Mouse (Mus musculus) frontal cortex, postnatal 14 days (tissue): ENCODE measurements around the gene Kif1b.

Experiments used
- DNase-seq, 2 experiments: peaks; one replicate each; pipeline ENCODE4 v3.0.0; 2022; ENCODE audit warnings: low spot score in 2 of 2

Gene Kif1b

DNA sequence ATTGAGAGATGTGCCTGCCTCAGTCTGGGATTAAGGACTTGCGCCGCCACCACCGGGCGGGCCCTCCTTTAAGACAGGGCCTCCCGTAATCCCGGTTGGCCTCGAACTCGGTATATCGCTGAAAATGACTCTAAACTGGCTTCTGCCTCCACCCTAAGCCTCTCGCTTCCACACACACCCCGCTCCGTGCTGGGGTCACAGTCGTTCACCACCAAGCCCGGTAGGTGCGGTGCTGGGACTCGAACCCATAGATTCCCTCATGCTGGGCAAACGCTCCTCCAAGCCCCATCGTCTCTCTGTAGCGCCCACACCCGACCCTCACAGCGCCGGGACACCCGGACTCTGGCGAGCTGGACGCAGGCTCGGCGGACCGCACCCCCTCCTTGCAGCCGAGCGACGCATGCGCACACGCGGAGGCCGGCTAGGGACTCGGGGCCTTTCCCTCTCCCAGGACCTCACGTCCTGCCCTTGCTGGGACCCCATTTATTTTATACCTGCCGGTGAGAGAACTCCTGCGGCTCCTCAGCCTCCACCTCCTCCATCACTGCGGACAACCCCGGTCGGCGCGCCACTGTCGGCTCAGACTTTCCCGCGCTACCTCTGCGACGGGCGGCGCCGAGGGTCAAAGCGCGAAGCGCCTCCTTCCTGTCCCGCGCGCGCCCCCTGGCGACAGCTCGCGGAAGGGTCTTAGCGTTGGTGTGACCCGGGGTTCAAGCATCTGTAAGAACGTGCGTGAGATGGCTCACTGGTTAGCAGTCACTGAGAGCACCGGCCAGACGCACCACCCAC is 170.3 kb downstream of the Kif1b start, which contains the start of gene Cenps:
Cenps (minus strand) TSS at position 648 of the 789 bp plus-strand sequence.
- DNase-seq = peak; percentile 79 to 85

DNA sequence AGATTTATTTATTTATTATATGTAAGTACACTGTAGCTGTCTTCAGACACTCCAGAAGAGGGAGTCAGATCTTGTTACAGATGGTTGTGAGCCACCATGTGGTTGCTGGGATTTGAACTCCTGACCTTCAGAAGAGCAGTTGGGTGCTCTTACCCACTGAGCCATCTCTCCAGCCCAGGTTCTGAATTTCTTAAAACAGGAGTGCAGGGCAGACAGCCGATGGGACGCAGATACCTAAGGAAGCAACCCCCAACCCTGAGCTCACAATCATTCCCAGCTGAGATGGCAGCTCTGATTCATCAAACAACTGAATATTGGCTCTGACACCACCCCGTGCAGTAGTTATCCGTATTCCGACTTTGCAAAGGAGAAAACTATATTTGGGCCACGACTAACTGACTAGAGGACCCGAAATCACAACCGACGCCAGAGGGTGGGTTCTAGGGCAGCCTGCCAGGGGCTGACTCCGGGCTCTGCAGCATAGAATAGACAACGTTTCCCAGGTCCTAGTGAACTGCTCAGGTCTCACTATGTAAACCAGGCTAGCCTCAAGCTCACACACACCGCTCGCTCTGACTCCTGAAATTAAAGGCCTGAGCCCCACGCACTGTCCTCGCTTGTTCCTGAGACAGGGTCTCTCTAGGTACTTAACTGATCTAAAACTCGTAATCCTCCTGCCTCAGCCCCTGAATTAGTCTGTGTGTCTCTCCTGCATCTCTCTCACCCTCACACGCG is 171.2 kb downstream of the Kif1b start:
- DNase-seq = no peak

DNA sequence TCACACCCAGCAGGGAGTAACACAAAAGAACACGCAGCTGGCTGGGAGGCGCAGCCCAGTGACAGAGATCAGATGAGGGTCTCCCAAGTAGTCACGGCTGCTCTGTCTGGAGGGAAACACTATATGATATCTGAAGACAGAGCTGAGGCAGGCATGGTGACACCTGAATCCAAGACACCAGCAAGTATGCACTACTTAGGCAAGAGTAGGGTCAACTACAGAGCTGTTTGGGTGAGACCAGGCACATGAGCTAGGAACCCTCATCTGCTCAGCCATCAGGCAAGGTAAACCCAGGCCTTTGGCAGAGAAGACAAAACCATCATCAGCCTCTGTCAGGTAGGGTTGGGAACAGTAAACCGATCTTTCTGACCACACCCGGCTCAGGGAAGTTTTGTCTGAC is 174.1 kb downstream of the Kif1b start:
- no peak for DNase-seq

DNA sequence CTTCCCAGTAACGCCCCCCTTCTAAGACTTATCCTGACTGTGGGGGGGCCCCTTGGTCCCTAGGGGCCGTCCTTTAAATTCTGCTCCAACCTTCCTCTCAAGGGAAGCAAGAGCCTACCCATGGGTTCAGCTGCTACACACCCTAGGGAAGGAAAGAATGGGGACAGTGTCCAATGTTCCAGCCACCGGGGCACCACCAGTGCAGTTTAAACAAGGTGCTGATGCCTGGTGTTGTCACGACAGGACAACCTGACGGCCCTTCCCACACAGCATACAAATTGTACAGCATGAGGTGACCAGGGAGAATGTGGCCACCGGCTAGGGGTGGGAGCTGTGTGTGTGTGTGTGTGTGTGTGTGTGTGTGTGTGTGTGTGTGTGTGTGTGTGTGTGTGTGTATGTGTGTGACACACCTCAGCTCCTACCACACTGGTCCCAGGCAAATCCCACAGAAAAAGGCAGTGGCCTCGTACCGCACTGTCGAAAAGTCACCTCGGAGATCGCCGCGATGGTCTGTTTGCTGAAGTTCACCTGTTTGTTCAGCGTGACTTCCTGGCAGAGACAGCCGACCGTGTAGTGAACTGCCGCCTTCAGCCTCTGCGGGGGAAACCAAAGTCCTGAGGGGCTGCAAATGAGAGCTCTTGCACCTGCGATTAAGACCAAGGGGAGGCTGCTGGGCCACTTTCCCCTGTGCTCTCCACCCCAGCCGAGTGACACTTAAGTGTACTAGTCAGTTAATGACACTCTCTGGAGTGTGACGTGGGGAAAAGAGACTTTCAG is 175.5 kb downstream of the Kif1b start:
- no peak for DNase-seq

DNA sequence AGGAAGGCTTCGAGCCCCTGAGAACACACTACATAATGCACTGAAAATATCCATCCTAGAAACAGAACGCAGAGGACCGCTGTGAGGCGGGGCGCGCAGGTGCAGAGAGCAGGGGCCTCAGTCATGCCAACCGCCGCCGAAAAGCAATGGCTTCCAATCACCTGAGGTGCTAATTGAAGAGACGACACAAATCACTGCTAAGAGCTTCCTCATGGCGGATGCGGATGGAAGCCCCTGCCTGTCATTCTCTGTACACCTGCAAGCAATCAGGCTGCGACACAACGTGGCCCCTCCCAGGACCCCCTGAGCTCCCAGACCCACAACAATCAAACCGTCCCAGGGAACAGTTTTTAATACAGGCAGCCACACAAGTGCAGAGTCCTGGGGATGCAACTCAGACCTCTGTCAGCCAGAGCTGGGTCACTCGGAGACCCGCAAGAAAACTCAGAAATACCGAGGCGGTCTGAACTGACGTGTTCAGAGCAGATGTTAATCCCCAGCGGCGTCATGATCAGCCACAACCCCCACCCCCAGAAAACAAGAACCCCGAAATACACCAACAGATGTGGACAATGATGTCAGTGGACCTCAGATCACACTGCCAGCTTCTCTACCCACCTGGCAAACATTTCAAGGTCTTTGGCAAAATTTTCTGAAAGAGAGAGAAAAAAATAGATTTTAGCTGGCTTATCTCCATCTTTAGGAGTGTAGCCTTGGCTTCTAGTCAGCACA is 176.3 kb downstream of the Kif1b start:
- DNase-seq = no peak

DNA sequence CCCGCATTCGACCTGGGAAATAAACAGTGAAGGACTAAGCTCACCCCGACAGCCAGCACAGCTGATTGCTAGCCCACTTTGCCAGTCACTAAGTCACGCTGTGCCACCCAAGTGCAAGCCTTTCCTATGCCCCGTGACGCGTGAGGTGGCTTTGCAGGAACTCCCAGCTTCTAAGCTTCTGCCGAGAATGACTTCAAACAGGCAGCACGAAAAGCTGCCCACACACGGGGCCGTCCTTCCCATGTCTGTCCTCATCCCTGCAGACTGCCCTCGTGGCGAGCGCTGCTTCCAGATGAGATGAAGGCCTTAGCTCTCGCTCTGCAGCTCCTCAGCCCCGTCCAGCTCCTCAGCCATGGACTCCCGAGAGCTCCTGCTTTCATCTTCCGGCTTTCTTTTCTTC is 179.0 kb downstream of the Kif1b start:
- no peak for DNase-seq

DNA sequence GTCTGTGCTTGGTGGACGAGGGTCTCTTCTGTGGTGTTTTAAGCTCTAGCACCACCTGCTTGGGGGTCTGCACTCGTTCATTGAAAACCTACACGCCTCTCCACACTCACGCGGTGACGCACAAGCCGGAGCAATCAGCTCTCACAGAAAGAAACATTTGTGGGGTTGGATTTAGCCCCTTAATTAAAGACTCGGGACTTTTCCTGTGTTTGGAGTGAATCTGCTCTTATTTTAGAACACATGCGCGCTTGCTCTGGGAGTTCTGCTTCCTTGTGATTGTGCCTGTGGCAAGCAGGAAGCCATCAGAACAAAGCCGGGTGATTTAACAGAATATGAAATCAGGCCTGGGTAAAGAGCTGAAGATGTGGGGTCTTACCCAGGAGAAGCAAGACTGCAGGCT is 180.8 kb downstream of the Kif1b start, which contains the start of gene Cort:
Cort (minus strand) TSS at position 101 of the 400 bp plus-strand sequence.
- DNase-seq = no peak
